Mouse (Mus musculus): Measurements from ENCODE around the gene Klrb1c.
"Not testable (repeated sequence)": the region's sequence is repeated elsewhere in the genome, so short reads cannot be mapped to it uniquely, and the experiment has no call there.

The Klrb1c gene

DNA sequence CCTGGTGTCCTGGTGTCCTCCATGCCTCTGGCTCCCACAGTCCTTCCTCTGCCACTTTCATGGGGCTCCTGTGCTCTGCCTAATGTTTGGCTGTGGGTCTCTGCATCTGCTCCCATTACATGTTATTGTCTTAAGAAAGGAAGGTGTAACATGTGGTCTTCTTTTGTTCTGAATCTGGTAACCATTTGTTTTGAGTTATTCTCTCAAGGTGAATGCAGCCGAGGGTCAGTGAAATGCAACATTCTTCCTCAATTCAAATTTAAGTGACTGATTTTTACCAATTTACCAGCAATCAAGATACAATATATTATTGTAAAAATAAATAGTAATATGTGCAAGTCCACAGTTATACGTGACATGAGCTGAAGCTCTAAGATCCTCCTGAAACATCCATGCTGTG, at the start of gene Klrb1c:
Klrb1c (minus strand) TSS at position 101 of the 400 bp plus-strand sequence.
- no peak for DNase-seq (ENCODE audit: low spot score)

DNA sequence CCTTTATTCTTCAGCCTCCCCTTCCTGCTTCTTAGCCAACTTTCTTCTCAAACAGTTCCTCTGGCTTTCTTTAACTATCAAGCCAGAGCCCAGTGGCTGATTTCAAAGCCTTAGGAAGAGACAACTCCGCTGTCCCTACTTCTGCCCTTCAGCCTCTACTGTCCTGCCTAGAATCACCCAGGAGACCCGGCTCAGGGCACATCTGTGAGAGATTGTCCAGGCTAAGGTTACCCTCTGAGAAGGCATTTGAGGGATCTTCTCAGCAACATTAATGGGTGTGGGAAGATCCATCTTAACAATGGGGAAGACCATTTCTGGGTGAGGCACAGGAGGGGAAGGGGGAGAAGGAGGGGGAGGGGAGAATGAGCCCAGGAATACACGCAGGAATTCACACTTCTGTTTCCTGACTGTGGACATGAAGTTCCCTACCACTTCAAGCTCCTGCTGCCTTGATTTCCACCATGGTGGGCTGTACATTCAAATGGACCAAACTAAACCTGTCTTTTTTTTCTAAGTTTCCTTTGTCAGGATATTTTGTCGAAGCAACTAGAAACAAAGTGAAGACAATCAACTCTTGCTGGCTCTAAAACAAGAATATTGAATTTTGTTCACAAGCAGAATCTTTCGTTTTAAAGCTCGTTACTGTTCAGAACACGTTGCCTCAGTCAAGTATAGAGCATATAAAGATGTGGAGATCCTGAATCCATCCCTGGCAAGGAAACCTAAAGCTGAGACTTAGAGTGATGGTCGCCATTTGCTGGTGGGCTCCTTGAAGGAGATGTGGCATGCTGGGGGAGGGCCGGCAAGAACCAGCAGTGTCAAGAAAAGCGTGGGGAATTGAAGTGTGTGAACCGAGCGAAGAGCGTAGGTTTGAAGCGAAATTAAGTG, 48.7 kb upstream of the Klrb1c start:
- DNase-seq (ENCODE audit: low spot score) = no peak

DNA sequence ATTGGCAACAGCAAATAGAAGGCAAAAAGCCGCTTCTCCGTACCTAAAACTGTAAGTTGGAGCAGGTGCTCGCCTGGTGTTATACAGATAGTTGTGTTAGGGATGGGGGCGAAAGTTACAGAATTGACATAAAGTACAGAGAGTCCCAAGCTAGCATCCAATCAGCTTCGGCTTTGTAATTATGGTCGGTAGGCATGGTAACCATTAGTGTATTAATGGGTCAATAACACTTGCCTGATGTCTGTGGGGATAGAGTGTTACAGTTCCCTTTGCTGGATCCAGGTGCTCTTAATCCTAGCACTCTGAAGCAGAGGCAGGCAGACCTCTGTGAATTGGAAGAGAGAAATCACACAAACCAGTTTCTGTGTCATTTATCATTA, 47.9 kb upstream of the Klrb1c start:
- no peak for DNase-seq (ENCODE audit: low spot score)

DNA sequence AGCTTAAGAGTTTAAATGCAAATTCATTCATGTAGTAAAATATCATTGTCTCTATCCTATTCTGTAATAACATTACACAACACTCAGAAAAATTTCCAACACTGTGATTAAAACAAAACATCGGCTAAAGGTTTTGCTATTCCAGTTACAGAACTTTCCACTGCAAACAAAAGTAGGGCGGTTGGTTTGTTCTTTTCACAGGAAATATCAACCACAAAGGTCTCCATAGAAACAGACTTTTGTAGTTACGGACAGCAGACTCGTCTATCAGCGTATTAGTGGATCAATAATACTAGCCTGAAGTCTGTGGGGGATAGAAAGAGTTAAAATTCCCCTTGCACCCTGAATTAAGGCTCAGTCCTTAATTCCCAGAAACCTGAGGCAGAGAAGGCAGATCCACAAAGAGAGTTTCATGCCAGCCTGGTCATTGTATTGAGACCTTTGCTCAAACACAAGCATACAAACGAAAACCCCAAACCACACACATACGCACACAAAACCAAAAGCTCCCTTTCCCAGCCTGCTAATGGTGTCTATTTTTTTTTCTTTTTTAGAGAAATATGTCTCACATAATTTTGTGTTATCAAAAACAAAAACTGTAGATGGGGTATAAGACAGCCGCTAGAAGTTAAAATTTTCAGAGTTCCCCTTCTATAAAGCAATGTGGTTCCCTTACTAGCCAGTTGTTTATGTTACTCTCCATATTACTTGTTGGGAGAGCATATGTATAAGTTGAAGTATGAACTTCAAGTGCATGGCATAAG, 47.4 kb upstream of the Klrb1c start:
- DNase-seq (ENCODE audit: low spot score) = no peak

DNA sequence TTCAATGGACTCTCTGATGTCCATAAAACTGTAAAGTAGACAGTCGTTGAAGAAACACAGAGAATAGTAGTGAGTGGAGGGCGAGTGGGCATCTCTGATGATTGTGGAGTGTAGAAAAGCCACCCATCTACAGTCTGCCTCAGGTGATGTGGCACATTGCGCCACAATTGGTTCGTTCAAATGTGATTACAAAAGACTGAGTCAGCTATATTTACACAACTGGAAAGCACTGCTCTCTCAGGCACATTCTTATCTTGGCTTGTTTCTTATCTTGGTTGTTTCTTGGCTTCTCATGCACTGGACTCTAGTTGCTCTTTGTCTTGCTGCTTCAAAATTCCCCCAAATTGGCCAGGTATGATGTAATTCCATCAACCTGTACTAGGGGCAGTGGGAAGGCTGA, 46.6 kb upstream of the Klrb1c start:
- DNase-seq (ENCODE audit: low spot score) = no peak

DNA sequence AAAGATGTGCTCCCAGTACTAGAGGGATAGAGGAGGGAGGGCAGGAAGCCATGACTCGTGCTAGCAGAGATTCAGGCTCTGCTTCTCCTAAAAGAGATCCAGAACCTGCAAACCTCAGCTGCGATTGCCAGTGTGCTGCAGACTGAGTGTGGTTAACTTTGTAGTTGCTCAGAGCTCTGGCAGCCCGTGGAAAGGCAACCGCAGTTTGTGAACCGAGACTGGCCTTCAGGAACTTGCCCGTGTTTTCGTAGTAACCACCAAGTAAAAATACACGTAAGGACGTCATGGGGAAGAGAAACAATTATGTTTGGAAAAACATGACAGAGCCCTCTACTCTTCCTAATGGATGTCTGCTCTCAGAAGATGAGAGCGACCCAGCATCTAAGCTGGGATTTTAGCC, 44.0 kb upstream of the Klrb1c start:
- no peak for DNase-seq (ENCODE audit: low spot score)

DNA sequence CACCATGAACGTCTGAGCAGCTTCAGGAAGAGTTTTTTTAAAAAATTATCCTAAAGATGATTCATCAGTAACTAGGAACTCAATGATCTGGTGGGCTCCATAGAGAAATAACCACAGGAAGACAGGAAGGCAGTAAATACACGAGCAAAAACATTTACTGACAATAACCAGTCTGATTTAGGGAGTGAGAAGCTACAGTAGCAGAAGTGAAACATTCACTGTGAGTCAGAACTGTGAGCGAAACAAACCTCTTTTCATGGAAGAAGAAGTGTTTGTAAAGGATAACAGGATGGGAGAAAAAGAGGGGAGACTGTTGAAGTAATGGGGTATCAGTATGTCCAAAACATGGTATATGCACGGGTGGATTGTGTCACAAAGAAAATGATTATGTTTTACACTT, 40.8 kb upstream of the Klrb1c start:
- DNase-seq (ENCODE audit: low spot score) = no peak

DNA sequence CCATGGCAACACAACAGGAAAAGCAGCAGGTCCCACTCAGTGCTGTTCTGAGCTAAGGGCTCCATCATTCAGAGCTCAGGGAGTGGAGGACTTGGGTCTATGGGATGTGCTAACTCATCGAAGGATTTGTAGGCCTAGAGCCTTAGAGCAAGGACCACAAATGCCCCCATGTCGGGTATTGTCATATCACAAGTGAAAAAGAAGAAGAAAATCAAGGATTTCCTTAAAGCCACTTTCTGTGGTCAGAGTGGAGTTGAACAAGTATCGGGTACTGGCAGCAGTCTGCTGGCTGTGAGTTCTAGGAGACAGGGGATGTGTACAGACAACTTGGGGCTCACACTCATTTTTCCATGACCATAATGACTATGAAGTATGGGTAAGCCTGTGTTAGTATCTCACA, 37.8 kb upstream of the Klrb1c start:
- no peak for DNase-seq (ENCODE audit: low spot score)

DNA sequence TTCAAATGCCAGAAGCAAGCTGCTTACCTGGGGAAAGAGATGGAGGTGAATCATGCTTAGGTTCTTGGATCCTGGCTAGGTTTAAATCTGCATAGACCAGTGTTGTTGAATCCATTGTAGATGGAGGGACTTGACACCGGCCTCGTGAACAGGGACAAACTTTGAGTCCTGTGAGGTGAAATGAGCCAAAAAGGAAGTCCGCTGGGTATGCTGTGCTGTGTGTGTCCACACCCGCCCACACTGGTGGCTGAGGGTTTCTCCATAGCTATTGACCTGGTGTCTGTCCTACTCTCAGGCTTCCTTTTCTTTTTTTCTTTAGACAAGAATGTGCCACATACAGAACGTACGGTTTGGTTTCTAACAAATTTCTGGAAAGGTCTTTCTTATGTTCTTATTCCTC, 37.1 kb upstream of the Klrb1c start, which contains the start of the genes Gm44511 and Klrb1b:
Gm44511 (minus strand) TSS at position 184 of the 400 bp plus-strand sequence.
Klrb1b (minus strand) TSS at position 200 of the 400 bp plus-strand sequence.
- DNase-seq (ENCODE audit: low spot score) = no peak

DNA sequence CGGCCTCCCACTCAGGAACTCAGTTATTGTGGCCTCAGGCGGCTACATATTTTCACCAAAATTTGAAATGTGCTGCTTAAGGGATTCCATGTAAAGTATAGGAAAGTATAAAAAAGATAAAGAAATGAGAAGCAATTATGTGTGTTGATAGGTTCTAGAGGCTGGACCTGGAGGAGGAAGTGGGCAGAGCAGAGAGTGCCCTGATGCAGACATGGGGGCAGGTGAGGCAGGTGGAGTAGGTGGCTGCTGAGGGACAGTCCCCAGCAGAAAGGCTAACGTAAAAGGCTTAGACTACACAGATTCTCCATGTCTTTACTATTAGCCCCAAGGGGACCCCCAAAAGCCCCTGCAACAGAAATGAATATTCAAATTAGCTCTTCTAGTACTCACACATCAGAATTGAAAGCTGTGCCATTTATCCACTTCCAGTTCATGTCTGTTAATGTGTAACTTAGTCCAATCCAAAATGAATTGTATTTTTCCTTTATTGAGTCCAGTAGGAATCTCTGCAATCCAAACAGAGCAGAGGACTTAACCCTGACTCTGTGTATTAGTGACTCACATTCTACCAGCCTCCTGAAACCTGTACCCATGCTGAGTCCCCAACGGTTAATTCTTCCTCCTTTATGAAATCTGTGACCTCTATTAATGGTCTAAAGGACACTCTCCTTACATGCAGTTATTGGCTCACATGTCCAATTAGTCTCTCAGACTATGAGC, 29.2 kb upstream of the Klrb1c start:
- no peak for DNase-seq (ENCODE audit: low spot score)

DNA sequence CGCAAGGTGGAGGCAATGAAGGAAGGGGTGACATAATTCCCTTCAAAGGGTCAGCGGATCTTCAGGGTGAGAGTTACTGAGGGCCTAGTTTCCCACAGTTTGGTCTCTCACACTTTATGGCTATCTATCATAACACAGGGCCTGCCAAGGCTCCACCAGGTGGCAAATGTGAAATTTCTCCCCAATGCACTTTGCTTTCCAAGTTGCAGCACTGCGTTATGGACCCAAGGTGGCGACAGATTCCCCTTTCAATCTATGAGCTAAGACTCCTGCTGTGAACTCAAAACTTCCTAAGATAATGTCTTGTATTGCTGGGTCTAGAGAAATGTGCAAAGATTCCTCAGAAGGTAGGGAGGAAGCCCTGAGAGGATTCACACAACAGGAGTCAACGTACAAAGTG, 19.5 kb upstream of the Klrb1c start:
- DNase-seq (ENCODE audit: low spot score) = no peak

DNA sequence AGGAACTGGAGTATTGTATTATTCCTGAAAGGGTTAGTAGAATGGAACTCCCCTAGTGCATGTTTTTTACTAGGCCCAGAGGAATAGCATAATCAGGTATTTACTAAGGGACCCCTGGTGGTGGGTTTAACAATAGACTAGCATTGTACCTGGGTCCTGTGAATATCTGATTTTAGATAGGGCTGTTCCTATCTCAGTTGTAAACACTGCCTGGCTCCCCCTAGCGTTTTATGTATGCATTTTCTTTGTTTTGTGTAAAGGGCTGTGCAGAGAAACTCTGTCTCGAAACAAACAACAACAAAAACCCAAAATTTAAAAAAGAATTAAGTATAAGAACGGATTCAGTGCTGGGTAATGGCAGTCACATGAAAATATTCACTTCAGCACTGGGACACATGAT, 18.0 kb upstream of the Klrb1c start:
- no peak for DNase-seq (ENCODE audit: low spot score)

DNA sequence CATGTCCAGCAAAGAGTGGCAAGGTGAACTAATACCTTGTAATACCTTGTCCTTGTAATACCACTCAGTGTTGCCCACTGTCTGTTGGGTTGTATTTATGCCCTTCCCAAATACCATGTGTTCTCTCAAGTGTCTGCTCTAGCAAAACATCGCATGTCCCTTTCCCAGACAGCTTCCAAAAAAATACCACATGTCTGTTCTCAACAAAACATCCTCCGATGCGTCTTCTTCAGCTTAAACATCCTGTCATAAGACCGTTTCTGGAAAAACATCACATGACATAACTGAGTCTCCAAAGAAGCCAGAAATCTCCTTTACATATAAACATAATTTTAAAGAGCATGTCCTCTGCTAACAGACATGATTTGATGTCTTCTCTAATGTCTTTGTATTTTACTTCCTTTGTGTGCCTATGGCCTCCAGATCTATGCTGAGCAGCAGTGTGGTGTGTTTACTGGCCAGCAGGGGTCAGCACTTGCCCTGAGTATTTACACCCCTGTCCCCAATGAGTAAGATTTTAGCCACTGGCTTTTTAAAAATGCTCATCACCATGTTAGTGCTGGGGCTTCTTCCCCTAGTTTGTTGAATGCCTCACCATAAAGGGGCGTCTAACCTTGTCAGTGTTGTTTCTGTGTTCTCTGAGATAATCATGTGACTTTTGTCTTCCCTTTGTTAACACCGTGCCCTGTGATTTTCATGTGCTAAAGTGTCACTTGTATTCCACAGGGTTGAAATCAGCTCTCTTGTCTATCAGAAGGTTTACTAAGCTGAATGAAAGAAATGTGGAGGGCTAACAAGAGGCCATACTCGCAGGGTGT, 16.0 kb upstream of the Klrb1c start:
- not testable (repeated sequence) for DNase-seq (ENCODE audit: low spot score)

DNA sequence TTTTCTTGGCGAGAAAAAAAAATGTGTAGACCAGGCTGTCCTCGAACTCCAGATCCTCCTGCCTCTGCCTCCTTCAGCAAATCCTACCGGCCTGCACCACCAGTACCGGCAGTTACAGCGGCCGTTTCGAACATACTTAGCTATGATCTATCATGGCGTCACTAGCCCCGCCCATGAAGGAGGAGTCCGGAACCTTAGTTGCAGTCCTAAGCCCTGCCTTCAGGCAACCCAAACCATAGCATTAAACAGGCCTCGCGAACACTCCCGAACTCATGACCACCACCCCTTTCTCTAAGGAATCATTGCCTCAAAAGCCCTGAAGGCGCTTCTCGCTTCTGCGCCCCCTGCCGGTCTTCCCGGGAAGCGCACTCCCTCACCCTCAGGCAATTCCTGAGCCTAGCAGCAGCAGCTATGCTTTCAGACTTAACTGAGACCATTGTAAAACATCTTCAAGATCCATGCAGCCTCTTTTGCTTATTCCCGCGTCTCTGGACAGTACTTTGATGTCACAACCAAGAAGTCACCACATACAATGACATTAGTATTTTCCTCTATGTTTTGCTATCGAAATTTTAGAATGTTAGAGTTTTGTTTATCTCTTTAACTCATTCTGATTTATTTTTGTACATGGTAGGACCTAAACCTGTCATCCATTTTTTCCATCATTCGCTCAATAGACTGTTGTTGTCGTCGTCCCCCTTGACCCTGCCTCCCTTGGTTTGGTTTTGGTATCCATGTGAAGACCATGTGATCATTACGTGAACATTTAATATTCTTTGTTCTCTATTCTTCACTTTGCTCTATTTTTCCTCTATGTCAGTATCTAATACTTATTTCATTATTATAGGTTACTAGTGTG, 14.2 kb upstream of the Klrb1c start:
- DNase-seq (ENCODE audit: low spot score) = peak; percentile 82

DNA sequence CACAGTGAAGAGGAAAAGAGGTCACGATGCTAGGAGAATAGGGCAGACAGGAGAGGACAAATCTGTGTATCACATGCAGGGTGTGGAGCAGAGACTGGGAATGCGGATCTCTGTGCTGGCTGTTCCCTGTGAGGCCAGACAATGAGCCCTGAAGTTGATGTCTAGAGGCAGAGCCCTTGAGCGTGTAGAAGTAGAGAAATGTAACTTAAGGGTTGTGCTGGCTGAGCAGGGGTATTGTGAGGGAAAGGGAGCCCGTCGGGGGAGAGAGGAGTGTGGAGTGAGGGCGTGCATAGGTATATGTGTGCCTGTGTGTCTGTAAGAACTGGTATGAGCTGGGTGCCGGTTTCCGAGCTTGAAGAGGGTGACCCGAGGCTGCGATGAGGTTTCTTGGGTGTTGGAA, 13.5 kb upstream of the Klrb1c start:
- no peak for DNase-seq (ENCODE audit: low spot score)

DNA sequence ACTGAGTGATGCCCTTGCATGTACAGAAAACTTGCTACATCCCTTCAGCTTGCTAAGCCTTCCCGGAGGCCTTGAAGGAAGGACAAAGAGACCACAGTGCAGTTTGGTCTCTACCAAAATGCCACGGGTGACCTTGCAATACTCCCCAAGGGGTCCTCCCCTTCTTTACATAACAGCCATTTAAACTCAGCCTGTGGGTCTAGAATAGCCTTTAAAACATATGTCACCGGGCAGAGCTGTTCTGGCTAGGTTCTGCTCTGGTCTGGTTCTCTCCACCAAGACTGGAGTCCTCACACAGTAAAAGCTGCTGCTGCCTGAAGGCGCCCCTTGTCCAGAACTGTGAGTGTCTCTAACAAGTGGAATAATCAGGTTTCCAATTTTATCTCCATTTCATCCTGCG, 11.7 kb upstream of the Klrb1c start:
- not testable (repeated sequence) for DNase-seq (ENCODE audit: low spot score)

DNA sequence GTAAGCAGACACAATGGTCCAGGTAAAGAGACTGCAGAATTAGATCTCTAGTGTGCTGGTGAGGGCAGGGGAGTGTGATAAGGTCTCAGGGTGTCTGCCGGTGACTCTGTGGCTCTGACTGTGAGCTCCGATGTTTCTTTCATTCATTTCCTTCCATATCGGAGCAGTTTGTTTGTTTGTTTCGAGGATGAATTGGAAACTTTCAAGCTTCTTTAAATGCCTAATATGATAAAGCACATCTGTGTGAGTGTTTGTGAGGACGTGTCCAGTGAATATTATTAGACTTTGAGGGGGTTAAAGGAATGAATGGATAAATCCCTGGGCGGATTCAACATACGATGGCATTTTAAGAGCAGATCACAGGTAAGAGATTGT, 10.9 kb upstream of the Klrb1c start:
- no peak for DNase-seq (ENCODE audit: low spot score)

DNA sequence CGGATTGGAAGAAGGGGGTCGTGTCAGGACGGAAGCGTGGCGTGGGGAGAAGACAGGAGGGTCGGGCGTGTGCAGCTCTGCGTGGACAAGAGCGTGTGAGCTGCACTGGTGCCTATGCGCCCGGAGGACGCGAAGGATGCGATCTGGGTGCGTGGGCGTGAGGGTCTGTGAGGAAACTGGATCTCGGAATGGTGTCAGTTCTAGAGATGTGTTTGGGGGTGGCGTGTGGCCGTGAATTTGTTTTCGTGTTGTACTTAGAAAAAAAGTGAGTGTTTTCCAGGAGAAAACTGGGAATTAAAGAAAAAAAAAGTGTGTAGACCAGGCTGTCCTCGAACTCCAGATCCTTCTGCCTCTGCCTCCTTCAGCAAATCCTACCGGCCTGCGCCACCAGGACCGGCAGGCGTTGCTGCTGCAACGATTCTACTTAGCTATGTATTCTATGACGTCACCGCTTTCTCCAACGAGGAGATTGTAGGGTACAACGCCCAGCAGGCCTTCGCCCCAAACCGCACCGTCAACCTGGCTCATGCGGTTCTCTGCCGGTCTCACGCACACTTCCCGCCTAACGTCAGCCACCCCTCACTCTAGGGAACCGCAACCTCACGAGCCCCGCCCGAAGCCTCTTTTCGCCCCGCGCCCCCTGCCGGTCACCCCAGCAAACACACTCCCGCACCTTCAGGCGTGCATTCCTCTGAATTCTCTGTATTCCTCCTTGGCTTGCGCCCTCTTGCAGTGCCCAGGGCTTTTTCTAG, 10.3 kb upstream of the Klrb1c start:
- DNase-seq (ENCODE audit: low spot score) = peak; percentile 79

DNA sequence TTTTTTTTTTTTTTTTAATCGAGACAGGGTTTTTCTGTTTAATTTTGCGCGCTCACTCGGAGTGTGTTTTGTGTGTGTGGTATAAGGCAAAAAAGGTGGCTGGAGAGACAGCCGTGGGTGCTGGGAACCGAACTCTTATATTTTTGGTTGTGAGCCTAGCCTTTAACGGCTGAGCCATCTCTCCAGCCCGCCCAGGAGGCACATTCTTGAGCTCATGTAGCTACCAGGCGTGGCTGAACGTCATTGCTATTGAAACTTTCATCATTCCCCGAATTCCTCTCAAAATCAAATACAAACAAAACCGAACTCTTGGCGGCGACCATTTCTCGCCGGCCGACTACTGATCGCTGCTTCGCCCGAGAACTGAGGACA, 9.7 kb upstream of the Klrb1c start:
- DNase-seq (ENCODE audit: low spot score) = peak; percentile 73
